Mouse (Mus musculus): Measurements from ENCODE around the gene Fbxo17. TPM values are rescaled to one million over a fixed set of nuclear protein-coding genes. Genes with fewer than 3 reads are reported as not detected.

The Fbxo17 gene
- total and polyA plus RNA-seq, 3 experiments = 0.25 to 0.26 TPM; not detected in 1

- H3K4me1 ChIP-seq (ENCODE audit: control insufficient read depth in 1 of 2, insufficient read depth in 2 of 2) = no peaks in the 10 kb centered on the region; a peak in 1 of 4 replicates
- TF ChIP-seq RAD21 (IDR thresholded peaks at IDR 0.05; ENCODE audit: low read depth, low read length) (no peak), CTCF (conservative IDR thresholded peaks at IDR 0.05 in 1 of 2, IDR thresholded peaks at IDR 0.05 in 1 of 2; ENCODE audit: low read depth in 2 of 2, low read length in 2 of 2) (no peak), KAT2A (IDR thresholded peaks at IDR 0.05; ENCODE audit: insufficient replicate concordance, low read length) (no peak), NRF1 (IDR thresholded peaks at IDR 0.05; ENCODE audit: low read depth, low read length) (no peak), CHD1 (IDR thresholded peaks at IDR 0.05; ENCODE audit: low read depth, low read length) (no peak), E2F4 (IDR thresholded peaks at IDR 0.05; ENCODE audit: insufficient replicate concordance, low read depth, low read length) (no peak), POLR2AphosphoS2 (IDR thresholded peaks at IDR 0.05; ENCODE audit: low read depth, low read length) (no peak), GABPA (IDR thresholded peaks at IDR 0.05; ENCODE audit: insufficient replicate concordance, low read depth, low read length) (no peak), SIN3A (IDR thresholded peaks at IDR 0.05; ENCODE audit: low read length) (no peak), NELFE (IDR thresholded peaks at IDR 0.05; ENCODE audit: low read depth, low read length) (no peak), UBTF (IDR thresholded peaks at IDR 0.05; ENCODE audit: low read depth, low read length) (no peak)
- dilution Hi-C loops (cut with MboI; ENCODE audit: extremely low pct_ligation_motif_present, extremely low pct_unique_long_range_greater_than_20kb, low sequenced_read_pairs) = no loop called here
- H3K27me3 ChIP-seq (replicated peaks) = peaks cover 2% of the 10 kb centered on the region
- peaks cover 13% of the 10 kb centered on the region for H3K9me3 ChIP-seq (replicated peaks; ENCODE audit: low read length)
- H3K4me2 ChIP-seq (ENCODE audit: insufficient read depth, low read depth, poor library complexity, severe bottlenecking) = no peak overlapping the region
- no peaks in the 10 kb centered on the region for H3K36me3 ChIP-seq (replicated peaks in 1 of 2; ENCODE audit: control insufficient read depth in 1 of 2, insufficient read depth in 1 of 2, low read length in 1 of 2)
- H3K79me2 ChIP-seq (replicated peaks; ENCODE audit: control insufficient read depth, extremely low read depth, insufficient read depth, poor library complexity, severe bottlenecking) = no peaks in the 10 kb centered on the region
- no peak for DNase-seq (ENCODE audit: extremely low read depth)
- H3K9ac ChIP-seq (ENCODE audit: insufficient read depth, low read depth) = no peak overlapping the region
- in situ Hi-C loops (cut with MboI; ENCODE audit: low pct_ligation_motif_present, low pct_unique_long_range_greater_than_20kb, low sequenced_read_pairs) = no loop called here
- no peak overlapping the region for H3K27ac ChIP-seq (ENCODE audit: insufficient read depth, low read depth)
- no peak overlapping the region for H3K4me3 ChIP-seq (replicated peaks in 1 of 3; ENCODE audit: low read depth in 2 of 3, low read length in 2 of 3, poor library complexity in 1 of 3)
These were observed 23.2 kb upstream of the Fbxo17 start for GRCm38 (mm10) chr7:28693321-28693966.

- H3K4me2 ChIP-seq (ENCODE audit: insufficient read depth, low read depth, poor library complexity, severe bottlenecking) = no peak overlapping the region
- peaks cover 2% of the 10 kb centered on the region for H3K27me3 ChIP-seq (replicated peaks)
- dilution Hi-C loops (cut with MboI; ENCODE audit: extremely low pct_ligation_motif_present, extremely low pct_unique_long_range_greater_than_20kb, low sequenced_read_pairs) (no loop called here), in situ Hi-C loops (cut with MboI; ENCODE audit: low pct_ligation_motif_present, low pct_unique_long_range_greater_than_20kb, low sequenced_read_pairs) (no loop called here)
- H3K79me2 ChIP-seq (replicated peaks; ENCODE audit: control insufficient read depth, extremely low read depth, insufficient read depth, poor library complexity, severe bottlenecking) = no peaks in the 10 kb centered on the region
- TF ChIP-seq NELFE (IDR thresholded peaks at IDR 0.05; ENCODE audit: low read depth, low read length) (no peak), PAX5 (IDR thresholded peaks at IDR 0.05; ENCODE audit: low read length) (no peak), CHD2 (IDR thresholded peaks at IDR 0.05; ENCODE audit: low read length) (no peak)
- H3K4me3 ChIP-seq (replicated peaks in 1 of 3; ENCODE audit: low read depth in 2 of 3, low read length in 2 of 3, poor library complexity in 1 of 3) = no peak overlapping the region
- H3K9me3 ChIP-seq (replicated peaks; ENCODE audit: low read length) = peaks cover 13% of the 10 kb centered on the region
- H3K36me3 ChIP-seq (replicated peaks in 1 of 2; ENCODE audit: control insufficient read depth in 1 of 2, insufficient read depth in 1 of 2, low read length in 1 of 2) = no peaks in the 10 kb centered on the region
- no peak for DNase-seq (ENCODE audit: extremely low read depth)
- no peak overlapping the region for H3K9ac ChIP-seq (ENCODE audit: insufficient read depth, low read depth)
- H3K27ac ChIP-seq (ENCODE audit: insufficient read depth, low read depth) = no peak overlapping the region
- H3K4me1 ChIP-seq (ENCODE audit: control insufficient read depth in 1 of 2, insufficient read depth in 2 of 2) = no peaks in the 10 kb centered on the region; a peak in 1 of 4 replicates
These were observed 22.2 kb upstream of the Fbxo17 start for GRCm38 (mm10) chr7:28694423-28694822.
